Mouse (Mus musculus) Muller cell, postnatal 12 days (primary cell): ENCODE data around the gene Supt16.

ENCODE experiments used
- DNase-seq: peaks from one replicate; pipeline ENCODE4 v3.0.0-alpha.2; 2015; ENCODE audit errors: inconsistent ontology term

Supt16 gene

GRCm38 (mm10) chr14:52197156-52197878, at the start of gene Supt16:
Supt16 (minus strand) TSS chr14:52197416.
- peak; percentile 91 for DNase-seq

DNA sequence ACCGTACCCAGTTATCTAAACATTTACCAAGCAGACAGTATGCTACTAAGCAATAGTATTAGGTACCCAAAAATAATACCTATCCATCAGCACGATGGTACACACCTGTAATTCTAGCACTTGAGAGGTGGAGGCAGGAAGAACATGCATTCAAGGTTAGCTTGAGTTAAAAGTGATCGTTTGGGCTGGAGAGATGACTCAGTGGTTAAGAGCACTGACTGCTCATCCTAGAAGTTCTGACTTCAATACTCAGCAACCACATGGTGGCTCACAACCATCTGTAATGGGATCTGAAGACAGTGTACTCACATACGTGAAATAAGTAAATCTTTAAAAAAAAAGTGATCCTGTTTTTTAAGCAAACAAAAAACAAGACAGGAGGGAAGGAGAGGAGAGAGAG, 48.9 kb upstream of the Supt16 start:
- DNase-seq: no peak

- no peak for DNase-seq
Observed at GRCm38 (mm10) chr14:52244690-52245042, 47.5 kb upstream of the Supt16 start.

- DNase-seq: peak; percentile 96
Observed at GRCm38 (mm10) chr14:52244041-52244689, 46.9 kb upstream of the Supt16 start.

GRCm38 (mm10) chr14:52236216-52236615, 39.0 kb upstream of the Supt16 start:
- DNase-seq: no peak

DNA sequence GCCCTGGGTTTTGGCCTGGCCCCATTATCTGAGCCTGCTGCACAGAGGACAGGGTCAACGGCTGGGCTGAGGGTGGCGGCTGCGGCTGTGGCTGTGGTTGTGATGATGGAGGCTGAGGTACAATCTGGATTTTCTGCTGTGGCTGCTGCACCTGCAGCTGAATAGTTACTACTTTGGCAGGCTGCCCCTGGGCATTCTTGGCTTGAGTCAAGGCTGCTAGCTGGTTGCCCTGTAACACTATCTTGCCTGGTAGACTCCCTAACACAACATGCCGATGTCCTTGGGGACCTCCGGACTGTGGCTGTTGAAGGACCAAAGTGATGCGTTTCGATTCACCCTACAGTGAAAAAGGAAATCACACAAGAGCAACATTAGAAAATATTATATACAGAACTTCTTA, 37.9 kb upstream of the Supt16 start:
- peak; percentile 8 for DNase-seq

DNA sequence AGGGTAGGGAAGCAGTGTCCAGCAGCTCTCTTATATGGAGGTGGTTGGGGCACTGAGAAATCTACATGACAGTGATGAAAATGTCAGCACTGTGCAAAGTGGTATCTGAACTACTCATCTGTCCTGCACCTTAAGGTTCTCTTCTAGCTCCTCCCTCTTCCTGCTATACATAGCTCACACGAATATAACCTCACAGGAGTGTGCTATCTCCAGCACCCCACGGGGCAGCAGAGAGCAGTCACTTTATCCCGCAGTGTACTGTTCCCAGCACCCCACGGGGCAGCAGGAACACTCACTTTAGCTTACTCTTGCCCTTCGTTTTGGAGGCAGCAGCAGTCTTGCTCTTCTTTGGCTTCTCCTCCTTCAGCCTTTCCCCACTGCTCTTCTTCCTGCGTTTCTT, 35.0 kb upstream of the Supt16 start:
- no peak for DNase-seq

DNA sequence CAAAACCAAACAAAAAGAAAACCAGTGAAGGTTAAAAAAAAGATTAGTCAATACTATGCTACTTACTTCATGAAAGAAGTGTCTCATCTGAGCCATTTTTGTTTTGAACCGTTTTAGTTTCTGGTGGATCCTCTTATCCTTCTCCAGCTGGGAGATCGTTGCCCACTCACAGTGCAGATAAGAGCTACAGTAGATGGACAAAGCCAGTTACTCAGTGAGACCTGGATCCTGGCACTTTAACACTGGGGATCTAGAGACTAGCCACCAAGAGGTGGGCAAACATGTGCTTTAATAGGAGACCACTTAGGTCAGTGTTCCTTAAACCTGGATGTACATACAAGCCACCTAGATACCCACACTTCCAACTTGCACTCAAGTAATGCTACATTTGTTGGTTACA, 28.8 kb upstream of the Supt16 start:
- DNase-seq: no peak

GRCm38 (mm10) chr14:52217261-52217660, 20.0 kb upstream of the Supt16 start:
- no peak for DNase-seq

GRCm38 (mm10) chr14:52199412-52199811, 2.2 kb upstream of the Supt16 start:
- no peak for DNase-seq

- no peak for DNase-seq
Observed at GRCm38 (mm10) chr14:52198141-52198540, 925 bp upstream of the Supt16 start.

- no peak for DNase-seq
Observed at GRCm38 (mm10) chr14:52196230-52197155, 723 bp downstream of the Supt16 start.

DNA sequence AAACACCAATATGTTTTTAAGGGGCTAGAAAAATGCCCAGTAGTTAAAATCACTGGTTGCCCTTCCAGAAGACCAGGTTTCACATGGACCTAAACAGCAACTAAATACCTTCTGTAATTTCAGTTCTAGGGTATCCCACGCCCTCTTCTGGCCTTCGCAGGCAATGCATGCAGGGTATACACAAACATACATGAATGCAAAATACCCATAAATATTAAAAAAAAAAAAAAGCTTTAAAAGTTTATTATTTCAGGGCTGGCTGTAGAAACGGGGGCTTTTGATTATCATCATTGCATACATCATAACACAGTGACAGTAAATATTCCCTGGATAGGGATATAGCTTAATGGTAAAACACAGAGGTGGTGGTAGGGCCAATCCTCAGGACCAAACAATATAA, 1.5 kb downstream of the Supt16 start:
- DNase-seq: peak; percentile 22

GRCm38 (mm10) chr14:52190740-52191359, 6.4 kb downstream of the Supt16 start:
- DNase-seq: no peak

GRCm38 (mm10) chr14:52189519-52189918, 7.7 kb downstream of the Supt16 start:
- no peak for DNase-seq

GRCm38 (mm10) chr14:52188788-52189187, 8.4 kb downstream of the Supt16 start:
- no peak for DNase-seq

DNA sequence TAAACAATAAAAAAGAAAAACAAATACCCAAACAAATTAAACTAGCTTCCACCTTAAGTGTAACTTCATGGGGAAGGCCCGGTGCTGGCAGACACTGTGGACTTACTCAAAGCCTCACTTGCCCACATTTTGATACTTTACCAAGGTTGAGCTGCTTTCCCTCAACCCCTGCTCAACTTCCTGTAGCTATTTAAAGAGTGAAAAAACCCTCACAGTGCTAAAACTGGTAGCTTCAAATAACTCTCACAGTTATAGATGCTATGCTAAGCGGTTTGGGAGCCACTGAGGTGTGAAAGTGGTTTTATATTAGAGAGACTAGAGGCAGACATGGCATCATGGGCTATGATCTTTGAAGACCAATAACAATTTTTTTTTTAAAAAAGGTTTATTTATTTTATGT, 30.6 kb downstream of the Supt16 start:
- DNase-seq: no peak

- DNase-seq: no peak
Observed at GRCm38 (mm10) chr14:52160911-52161310, 36.3 kb downstream of the Supt16 start.

DNA sequence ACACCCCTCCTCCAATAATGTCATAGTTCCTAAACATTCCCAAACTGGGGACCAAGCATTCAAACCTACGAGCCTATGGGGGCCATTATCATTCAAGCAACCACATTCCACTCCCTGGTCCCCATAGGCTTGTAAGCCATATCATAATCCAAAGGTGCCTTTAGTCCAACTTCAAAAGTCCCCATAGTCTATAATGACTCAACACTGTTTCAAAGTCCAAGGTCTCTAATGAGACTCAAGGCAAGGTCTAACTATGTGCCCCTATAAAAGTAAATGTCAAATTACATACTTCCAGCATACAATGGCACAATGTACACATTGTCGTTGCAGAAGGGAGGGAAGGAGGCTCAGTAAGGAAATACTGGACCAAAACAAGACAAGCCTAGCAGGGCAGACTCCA, 42.2 kb downstream of the Supt16 start:
- no peak for DNase-seq

- no peak for DNase-seq
Observed at GRCm38 (mm10) chr14:52152613-52153012, 44.6 kb downstream of the Supt16 start.

DNA sequence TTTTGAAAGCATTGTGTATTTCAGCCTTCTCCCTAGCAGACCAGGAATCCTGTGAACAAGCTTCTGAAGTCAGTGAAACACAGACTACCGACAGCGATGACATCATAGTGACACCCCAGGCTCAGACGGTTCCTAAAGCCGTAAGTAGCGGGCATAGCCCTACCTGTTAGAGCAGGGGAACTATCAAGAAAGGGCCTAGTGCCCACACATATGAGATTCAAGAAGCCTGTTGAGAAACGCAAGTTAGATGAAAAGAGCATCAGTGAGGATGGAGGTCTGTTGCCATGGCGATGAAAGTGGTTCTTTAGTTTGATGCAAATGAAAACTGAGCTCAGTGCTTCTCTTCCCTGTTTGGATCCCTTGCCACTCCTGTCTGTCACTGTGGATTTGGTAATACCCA, 45.0 kb downstream of the Supt16 start:
- DNase-seq: peak; percentile 2

GRCm38 (mm10) chr14:52149888-52150287, 47.3 kb downstream of the Supt16 start:
- DNase-seq: no peak
